Mouse (Mus musculus) forebrain, embryonic 11.5 days (tissue): Measurements from ENCODE around the gene Frmd3. TPM values are rescaled to one million over a fixed set of nuclear protein-coding genes. Genes with fewer than 3 reads are reported as not detected.

Experiments used
- ATAC-seq: fragments of 200-750 bp; cut with Nextera tagmentation; replicated peaks from 2 replicates; pipeline ENCODE4 v1.8.0; 2017; ENCODE audit warnings: moderate TSS enrichment; ENCODE audit not compliant: low FRiP score
- DNase-seq: peaks from one replicate; pipeline ENCODE4 v3.0.0-alpha.2; 2017; ENCODE audit warnings: low spot score
- H3K27ac ChIP-seq: fragments of 300-500 bp; sonication (generic); 2 replicates; pipeline ENCODE4 v1.5.1; 2014; ENCODE audit warnings: low read depth, low read length
- H3K27me3 ChIP-seq: fragments of 300-500 bp; sonication (generic); 2 replicates; pipeline ENCODE4 v1.6.1; 2014; ENCODE audit warnings: mild to moderate bottlenecking, low read length, mixed read lengths; ENCODE audit not compliant: control insufficient read depth, insufficient read depth
- H3K36me3 ChIP-seq: fragments of 300-500 bp; sonication (generic); 2 replicates; pipeline ENCODE4 v1.6.1; 2014; ENCODE audit warnings: mild to moderate bottlenecking, low read length, moderate library complexity, mixed read lengths; ENCODE audit not compliant: control insufficient read depth, insufficient read depth
- H3K4me1 ChIP-seq: fragments of 300-500 bp; sonication (generic); replicated peaks from 2 replicates; pipeline ENCODE4 v1.6.1; 2014; ENCODE audit warnings: low read length, mixed read lengths; ENCODE audit not compliant: control insufficient read depth, insufficient read depth
- H3K4me2 ChIP-seq: fragments of 300-500 bp; sonication (generic); 2 replicates; pipeline ENCODE4 v1.6.1; 2014; ENCODE audit warnings: low read depth, mild to moderate bottlenecking, low read length, moderate library complexity, mixed read lengths; ENCODE audit not compliant: severe bottlenecking
- H3K4me3 ChIP-seq: fragments of 300-500 bp; sonication (generic); 2 replicates; pipeline ENCODE4 v1.5.1; 2014; ENCODE audit warnings: low read depth, low read length
- H3K9ac ChIP-seq: fragments of 300-500 bp; sonication (generic); 2 replicates; pipeline ENCODE4 v1.6.1; 2014; ENCODE audit warnings: low read length
- H3K9me3 ChIP-seq: fragments of 300-500 bp; sonication (generic); 2 replicates; pipeline ENCODE4 v1.6.1; 2016; ENCODE audit warnings: low read length, mixed read lengths; ENCODE audit not compliant: control insufficient read depth
- WGBS: fragments of 180-500 bp; shearing (Covaris S2); extraction: QIAGEN DNeasy Blood & Tissue Kit; methylation state at CpG from one replicate; pipeline ENCODE4 v1.1.7; 2014; 5-methylcytosine and 5-hydroxymethylcytosine counted together
- polyA plus RNA-seq: library from polyadenylated mRNA; unstranded; fragments of >200 nt; fragmentation: Nextera tagmentation; extraction: Ambion mirVana; gene quantifications from 2 replicates; pipeline ENCODE4 v1.2.1, GENCODE M21; 2014

The Frmd3 gene
- polyA plus RNA-seq: 2.5 and 2.8 TPM in 2 replicates

DNA sequence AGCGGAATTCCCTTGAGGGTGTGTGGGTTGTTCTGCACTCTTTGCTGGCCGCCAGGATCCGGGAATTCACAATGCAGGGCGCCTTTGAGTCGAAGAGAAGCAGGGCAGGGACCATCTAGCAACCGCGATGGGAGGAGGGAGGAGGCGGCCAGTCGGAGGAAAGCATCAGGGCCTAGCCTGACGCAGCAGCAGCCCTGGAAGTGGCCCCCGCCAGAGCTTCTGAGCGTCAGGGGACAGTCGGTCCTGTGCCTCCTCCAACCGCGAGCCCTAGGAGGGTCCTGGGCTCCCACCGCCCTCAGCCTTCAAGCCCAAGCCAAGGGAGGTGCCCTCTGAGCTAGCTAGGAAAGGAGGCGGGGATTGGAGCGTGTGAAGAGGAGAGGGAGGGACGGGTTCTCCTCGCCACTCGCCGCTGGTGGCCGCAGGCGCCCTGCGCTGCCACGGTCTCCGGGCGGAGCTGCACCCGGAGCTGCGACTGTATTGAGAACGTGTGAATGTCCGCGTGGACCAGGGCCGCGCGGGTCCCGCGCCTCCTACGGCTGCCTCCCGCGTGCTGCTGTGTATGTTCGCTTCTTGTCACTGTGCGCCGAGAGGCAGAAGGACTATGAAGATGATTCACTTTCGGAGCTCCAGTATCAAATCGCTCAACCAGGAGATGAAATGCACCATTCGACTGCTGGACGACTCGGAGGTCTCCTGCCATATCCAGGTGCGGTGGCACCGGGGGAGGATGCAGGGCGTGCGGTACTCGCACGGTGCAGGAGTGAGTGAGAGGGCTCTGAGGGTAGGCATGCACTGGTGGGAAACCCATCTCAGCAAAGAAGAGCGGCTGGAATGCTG lies at the start of gene Frmd3:
Frmd3 (plus strand) TSS at position 232 of the 837 bp plus-strand sequence.
- ATAC-seq (peak; percentile 95), DNase-seq (peak; percentile 85)
- H3K9me3 ChIP-seq: no peaks in the 10 kb centered on the region
- H3K4me2 ChIP-seq: peak within 1 kb of the TSS; percentile 89
- peak within 1 kb of the TSS; percentile 74 for H3K9ac ChIP-seq
- H3K36me3 ChIP-seq: no peaks in the 10 kb centered on the region
- H3K4me3 ChIP-seq: peak within 1 kb of the TSS; percentile 53
- WGBS: under 1% methylated on average over 55 of the region's 56 CpGs
- H3K4me1 ChIP-seq: peaks cover 6% of the 10 kb centered on the region; the same call in 1 of the 2 replicates
- 0 out of 2 replicates have a peak within 1 kb of the TSS, but pooled peaks have one; percentile 18 for H3K27ac ChIP-seq
- no peaks in the 10 kb centered on the region for H3K27me3 ChIP-seq

DNA sequence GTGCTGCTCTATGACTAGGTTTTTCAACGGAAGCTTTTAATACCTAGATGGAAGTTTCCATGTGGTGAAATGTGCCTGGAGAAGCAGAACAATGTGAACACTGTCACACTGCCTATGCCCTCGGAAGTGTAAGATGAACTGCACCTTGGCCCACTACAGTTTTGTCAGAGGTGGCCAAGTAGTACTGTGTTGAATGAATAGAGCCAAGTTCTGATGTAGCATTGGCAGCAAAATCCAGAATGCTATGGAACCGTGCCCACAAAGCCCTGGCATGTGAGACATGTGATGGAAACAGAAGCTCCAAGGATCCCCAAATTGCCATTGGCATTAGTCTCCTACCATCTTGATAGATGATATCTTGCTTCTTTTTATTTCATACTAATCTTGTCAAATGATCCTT lies 32.8 kb upstream of the Frmd3 start:
- Histone ChIP-seq H3K27me3 (no peaks in the 10 kb centered on the region), H3K27ac (no peak overlapping the region), H3K9ac (no peak overlapping the region), H3K4me3 (no peak overlapping the region), H3K4me1 (no peaks in the 10 kb centered on the region), H3K4me2 (no peak overlapping the region), H3K36me3 (no peaks in the 10 kb centered on the region), H3K9me3 (no peaks in the 10 kb centered on the region)
- WGBS: 82% methylated on average over 3 of the region's 3 CpGs
- ATAC-seq (no peak), DNase-seq (no peak)

DNA sequence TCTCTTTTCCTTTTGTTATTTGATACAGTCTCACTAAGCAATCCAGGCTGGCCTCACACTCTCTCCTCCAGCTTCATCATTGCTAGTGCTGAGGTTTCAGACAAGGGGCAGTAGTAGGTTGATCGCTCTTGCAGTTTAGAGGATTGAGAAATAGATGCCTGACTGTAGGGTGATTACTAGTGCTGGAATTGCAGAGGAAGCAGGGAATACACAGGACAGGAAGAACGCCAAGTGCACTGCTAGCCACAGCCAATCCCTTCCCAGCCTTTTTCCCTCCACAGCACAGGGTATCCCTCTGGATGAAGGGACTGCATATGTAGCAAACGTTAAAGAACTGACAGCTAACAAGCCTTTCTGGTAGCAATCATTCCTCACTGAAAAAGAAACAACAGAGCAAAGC lies 965 bp upstream of the Frmd3 start:
- ATAC-seq: no peak

DNA sequence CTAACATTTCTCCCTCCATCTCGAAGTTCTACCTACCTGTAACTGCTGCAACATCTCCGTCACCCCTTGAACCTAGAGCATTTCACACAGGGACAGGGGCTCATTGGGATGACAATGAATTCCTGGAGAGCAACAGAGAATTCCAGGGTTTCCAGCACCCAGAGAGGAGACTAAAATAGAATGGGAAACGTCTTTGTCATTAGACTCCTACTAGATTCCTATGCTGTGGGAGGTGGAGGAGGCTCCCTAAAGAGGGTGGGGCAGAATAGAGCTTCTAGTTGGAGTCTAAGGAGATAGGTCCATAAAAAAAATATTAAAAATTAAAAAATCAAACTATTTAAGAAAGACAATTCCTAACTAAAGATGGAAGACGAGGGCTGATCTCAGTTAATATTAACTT lies 542 bp upstream of the Frmd3 start:
- no peaks in the 10 kb centered on the region for H3K9me3 ChIP-seq
- peak overlapping the region; percentile 53 for H3K4me3 ChIP-seq
- peak overlapping the region; percentile 74 for H3K9ac ChIP-seq
- peak; percentile 8; the same call in 1 of the 2 replicates for ATAC-seq
- H3K36me3 ChIP-seq: no peaks in the 10 kb centered on the region
- DNase-seq: no peak
- WGBS: 47% methylated on average over 4 of the region's 4 CpGs
- H3K27me3 ChIP-seq: no peaks in the 10 kb centered on the region
- H3K4me2 ChIP-seq: peak overlapping the region; percentile 89
- no peak overlapping the region for H3K27ac ChIP-seq
- peaks cover 6% of the 10 kb centered on the region; the same call in 1 of the 2 replicates for H3K4me1 ChIP-seq

More for the DNA sequence above, 965 bp upstream of the Frmd3 start:
- no peak for DNase-seq
- Histone ChIP-seq H3K36me3 (no peaks in the 10 kb centered on the region), H3K9ac (no peak overlapping the region), H3K4me2 (no peak overlapping the region; the same call in 1 of the 2 replicates), H3K4me1 (peaks cover 6% of the 10 kb centered on the region; the same call in 1 of the 2 replicates), H3K9me3 (no peaks in the 10 kb centered on the region), H3K27me3 (no peaks in the 10 kb centered on the region), H3K27ac (no peak overlapping the region), H3K4me3 (no peak overlapping the region)
- 53% methylated on average over 3 of the region's 3 CpGs for WGBS

DNA sequence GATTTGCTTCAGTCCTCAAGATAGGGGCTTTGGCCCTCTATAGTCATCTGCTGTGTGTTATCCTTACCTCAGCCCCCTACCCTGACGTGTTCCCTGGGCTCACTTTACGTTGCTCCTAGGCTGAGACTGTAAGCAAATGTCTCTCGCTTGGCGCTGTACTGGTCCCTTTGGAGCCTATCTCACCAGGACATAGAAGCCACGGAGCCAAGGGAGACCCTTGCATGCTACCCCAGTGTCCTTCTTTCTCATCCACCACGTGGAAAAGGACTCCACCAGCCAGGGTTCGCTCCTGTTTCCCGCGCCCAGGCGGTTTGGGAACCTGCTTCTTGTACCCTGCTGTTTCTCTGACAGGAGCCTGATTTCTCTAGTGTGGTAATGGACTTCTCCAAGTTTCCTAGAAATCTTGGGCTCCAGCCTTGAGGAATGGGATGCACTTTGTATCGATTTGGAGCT lies 832 bp downstream of the Frmd3 start:
- 8% methylated on average over 11 of the region's 11 CpGs for WGBS
- ATAC-seq: peak; percentile 34; the same call in 1 of the 2 replicates
- peaks cover 6% of the 10 kb centered on the region; the same call in 1 of the 2 replicates for H3K4me1 ChIP-seq

DNA sequence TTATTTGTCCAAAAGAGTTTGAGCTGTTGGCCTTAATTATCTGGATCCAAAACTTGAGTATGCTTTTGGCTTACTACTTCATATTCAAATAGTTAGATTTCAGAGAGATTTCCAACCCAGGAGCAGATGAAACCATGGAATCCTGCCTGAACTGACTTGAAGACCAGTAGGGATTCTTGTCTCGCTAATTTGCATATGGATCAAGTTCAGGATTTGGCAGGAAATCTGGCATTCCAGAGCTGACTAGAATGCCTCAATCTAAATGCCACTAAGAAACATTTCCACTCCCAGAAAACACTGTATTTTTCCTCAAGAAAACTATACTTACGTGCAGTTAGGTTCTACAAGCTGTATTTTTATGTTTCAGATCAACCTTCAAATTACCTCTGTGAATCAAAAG lies 6.8 kb downstream of the Frmd3 start:
- no peak for DNase-seq
- no peak overlapping the region for H3K27ac ChIP-seq
- H3K9ac ChIP-seq: no peak overlapping the region
- H3K4me3 ChIP-seq: no peak overlapping the region
- ATAC-seq: no peak
- H3K27me3 ChIP-seq: no peaks in the 10 kb centered on the region
- WGBS: 75% methylated on average over 2 of the region's 2 CpGs
- no peaks in the 10 kb centered on the region for H3K4me1 ChIP-seq
- H3K4me2 ChIP-seq: no peak overlapping the region
- no peaks in the 10 kb centered on the region for H3K36me3 ChIP-seq
- no peaks in the 10 kb centered on the region for H3K9me3 ChIP-seq

More for the DNA sequence above, 832 bp downstream of the Frmd3 start:
- peak overlapping the region; percentile 89 for H3K4me2 ChIP-seq
- H3K9ac ChIP-seq: peak overlapping the region; percentile 74
- H3K27me3 ChIP-seq: no peaks in the 10 kb centered on the region
- peak overlapping the region; percentile 53 for H3K4me3 ChIP-seq
- H3K9me3 ChIP-seq: no peaks in the 10 kb centered on the region
- no peak overlapping the region for H3K27ac ChIP-seq
- DNase-seq: peak; percentile 53
- no peaks in the 10 kb centered on the region for H3K36me3 ChIP-seq

DNA sequence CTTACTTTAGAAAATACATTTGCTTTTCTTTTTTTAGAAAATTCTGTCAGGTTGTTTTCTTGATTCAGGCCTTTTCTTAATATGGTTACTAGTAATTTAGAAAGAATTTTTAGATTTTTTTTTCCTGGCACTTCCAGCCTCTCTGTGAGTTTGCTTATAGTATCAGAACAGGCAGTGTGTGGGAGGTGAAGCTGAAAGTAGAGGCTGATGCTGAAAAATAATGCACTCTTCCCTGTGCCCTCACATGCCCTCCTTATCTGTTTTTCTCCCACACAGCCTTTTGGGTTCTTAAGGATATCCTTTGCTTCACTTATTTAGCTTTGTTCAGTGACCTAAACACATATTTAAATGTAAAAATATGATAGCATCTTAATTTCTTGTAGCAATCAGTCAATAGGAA lies 30.0 kb downstream of the Frmd3 start:
- H3K4me1 ChIP-seq: no peaks in the 10 kb centered on the region
- no peak for ATAC-seq
- no peak overlapping the region for H3K9ac ChIP-seq
- no peaks in the 10 kb centered on the region for H3K27me3 ChIP-seq
- H3K36me3 ChIP-seq: no peaks in the 10 kb centered on the region
- no peak for DNase-seq
- no peak overlapping the region for H3K4me2 ChIP-seq
- no peak overlapping the region for H3K27ac ChIP-seq
- H3K4me3 ChIP-seq: no peak overlapping the region
- no peaks in the 10 kb centered on the region for H3K9me3 ChIP-seq

DNA sequence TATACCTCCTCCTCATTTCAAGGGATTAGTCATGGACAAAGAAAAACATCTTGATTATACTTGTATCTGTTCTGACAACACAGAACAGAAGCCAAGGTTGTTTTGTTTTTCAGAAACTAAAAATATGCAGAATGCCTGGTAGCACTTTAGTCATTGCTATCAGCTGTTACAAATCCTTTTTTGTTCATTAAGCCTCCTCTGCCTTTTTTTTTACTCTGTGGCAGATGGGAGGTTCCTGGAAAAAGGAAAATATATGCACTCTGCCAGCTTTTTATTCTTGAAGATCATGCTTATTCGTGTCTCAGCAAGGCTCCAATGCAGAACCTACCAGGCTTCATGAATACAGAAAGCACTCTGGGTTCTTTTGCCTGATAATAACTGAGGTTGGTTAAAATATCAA lies 38.5 kb downstream of the Frmd3 start:
- no peak for ATAC-seq
- 79% methylated on average over 1 of the region's 1 CpGs for WGBS
- no peaks in the 10 kb centered on the region for H3K9me3 ChIP-seq
- H3K27ac ChIP-seq: no peak overlapping the region
- no peaks in the 10 kb centered on the region for H3K27me3 ChIP-seq
- no peak overlapping the region for H3K4me2 ChIP-seq
- H3K4me3 ChIP-seq: no peak overlapping the region
- H3K36me3 ChIP-seq: no peaks in the 10 kb centered on the region
- H3K9ac ChIP-seq: no peak overlapping the region
- no peaks in the 10 kb centered on the region for H3K4me1 ChIP-seq
- no peak for DNase-seq
